Mouse (Mus musculus) neural tube, embryonic 12.5 days (tissue): Measurements from ENCODE around the gene Thsd4. TPM values are rescaled to one million over a fixed set of nuclear protein-coding genes. Genes with fewer than 3 reads are reported as not detected.

ENCODE experiments used
- ATAC-seq: fragments of 200-750 bp; cut with Nextera tagmentation; 2 replicates; pipeline ENCODE4 v1.8.0; 2017; ENCODE audit warnings: low read depth, mild to moderate bottlenecking, moderate TSS enrichment, moderate library complexity; ENCODE audit not compliant: low FRiP score
- H3K27ac ChIP-seq: fragments of 300-500 bp; sonication (generic); 2 replicates; pipeline ENCODE4 v1.5.1; 2016
- H3K27me3 ChIP-seq: fragments of 300-500 bp; sonication (generic); replicated peaks from 2 replicates; pipeline ENCODE4 v1.6.1; 2016; ENCODE audit warnings: mild to moderate bottlenecking
- H3K36me3 ChIP-seq: fragments of 300-500 bp; sonication (generic); 2 replicates; pipeline ENCODE4 v1.6.1; 2016; ENCODE audit warnings: mild to moderate bottlenecking
- H3K4me1 ChIP-seq: fragments of 300-500 bp; sonication (generic); 2 replicates; pipeline ENCODE4 v1.6.1; 2016
- H3K4me2 ChIP-seq: fragments of 300-500 bp; sonication (generic); replicated peaks from 2 replicates; pipeline ENCODE4 v1.6.1; 2016; ENCODE audit warnings: mild to moderate bottlenecking
- H3K4me3 ChIP-seq: fragments of 300-500 bp; sonication (generic); 2 replicates; pipeline ENCODE4 v1.5.1; 2016
- H3K9ac ChIP-seq: fragments of 300-500 bp; sonication (generic); 2 replicates; pipeline ENCODE4 v1.6.1; 2016; ENCODE audit warnings: mild to moderate bottlenecking
- H3K9me3 ChIP-seq: fragments of 300-500 bp; sonication (generic); 2 replicates; pipeline ENCODE4 v1.6.1; 2016; ENCODE audit warnings: mild to moderate bottlenecking
- WGBS: fragments of 180-500 bp; shearing (Covaris S2); methylation state at CpG from one replicate; pipeline ENCODE4 v1.1.7; 2016; 5-methylcytosine and 5-hydroxymethylcytosine counted together
- polyA plus RNA-seq: library from polyadenylated mRNA; unstranded; fragments of >200 nt; fragmentation: Nextera tagmentation; extraction: Ambion mirVana; gene quantifications from 2 replicates; pipeline ENCODE4 v1.2.1, GENCODE M21; 2016

Thsd4 gene
- polyA plus RNA-seq, 1 experiment from 2014 or later, result 10.9 TPM

- Histone ChIP-seq H3K9me3 (no peaks in the 10 kb centered on the region), H3K4me2 (no peak overlapping the region), H3K27ac (no peak overlapping the region), H3K36me3 (no peaks in the 10 kb centered on the region), H3K9ac (no peak overlapping the region), H3K4me1 (no peaks in the 10 kb centered on the region), H3K27me3 (no peaks in the 10 kb centered on the region), H3K4me3 (no peak overlapping the region)
- 67% methylated on average over 1 of the region's 1 CpGs for WGBS
- no peak for ATAC-seq
These were observed 427.6 kb downstream of the Thsd4 start for GRCm38 (mm10) chr9:60094211-60094610.

GRCm38 (mm10) chr9:60092428-60092827 is 429.4 kb downstream of the Thsd4 start:
- Histone ChIP-seq H3K27me3 (no peaks in the 10 kb centered on the region), H3K27ac (no peak overlapping the region), H3K4me1 (no peaks in the 10 kb centered on the region), H3K4me3 (no peak overlapping the region), H3K36me3 (no peaks in the 10 kb centered on the region), H3K4me2 (no peak overlapping the region), H3K9me3 (no peaks in the 10 kb centered on the region), H3K9ac (no peak overlapping the region)
- no peak for ATAC-seq
- WGBS, result 52% methylated on average over 5 of the region's 5 CpGs

- Histone ChIP-seq H3K27me3 (no peaks in the 10 kb centered on the region), H3K9me3 (no peaks in the 10 kb centered on the region), H3K27ac (no peak overlapping the region), H3K4me2 (no peak overlapping the region), H3K9ac (no peak overlapping the region), H3K36me3 (no peaks in the 10 kb centered on the region), H3K4me1 (no peaks in the 10 kb centered on the region), H3K4me3 (no peak overlapping the region)
- no peak for ATAC-seq
- WGBS, result 93% methylated on average over 4 of the region's 4 CpGs
These were observed 432.4 kb downstream of the Thsd4 start for GRCm38 (mm10) chr9:60089441-60089840.

- H3K27me3 ChIP-seq, result no peaks in the 10 kb centered on the region
- no peak overlapping the region for H3K9ac ChIP-seq
- no peak for ATAC-seq
- no peaks in the 10 kb centered on the region for H3K9me3 ChIP-seq
- no peaks in the 10 kb centered on the region for H3K36me3 ChIP-seq
- no peak overlapping the region for H3K27ac ChIP-seq
- peaks cover 2% of the 10 kb centered on the region; the same call in 1 of the 2 replicates for H3K4me1 ChIP-seq
- 48% methylated on average over 5 of the region's 5 CpGs for WGBS
- H3K4me3 ChIP-seq, result no peak overlapping the region
- H3K4me2 ChIP-seq, result no peak overlapping the region
These were observed 433.7 kb downstream of the Thsd4 start for GRCm38 (mm10) chr9:60088101-60088500.

- H3K9ac ChIP-seq, result no peak overlapping the region
- no peak overlapping the region for H3K4me3 ChIP-seq
- H3K4me1 ChIP-seq, result peaks cover 12% of the 10 kb centered on the region
- WGBS, result 13% methylated on average over 5 of the region's 5 CpGs
- H3K27ac ChIP-seq, result no peak overlapping the region
- no peak for ATAC-seq
- H3K9me3 ChIP-seq, result no peaks in the 10 kb centered on the region
- no peaks in the 10 kb centered on the region for H3K27me3 ChIP-seq
- 0 out of 2 replicates have a peak overlapping the region, but pooled peaks have one; percentile 12 for H3K4me2 ChIP-seq
- no peaks in the 10 kb centered on the region for H3K36me3 ChIP-seq
These were observed 439.7 kb downstream of the Thsd4 start for GRCm38 (mm10) chr9:60082107-60082581.

- 48% methylated on average over 1 of the region's 1 CpGs for WGBS
- Histone ChIP-seq H3K9ac (no peak overlapping the region), H3K27ac (no peak overlapping the region), H3K4me1 (peaks cover 14% of the 10 kb centered on the region), H3K9me3 (0 out of 2 replicates have a peak, but pooled peaks cover 4% of the 10 kb centered on the region), H3K4me3 (no peak overlapping the region), H3K36me3 (no peaks in the 10 kb centered on the region), H3K4me2 (no peak overlapping the region), H3K27me3 (no peaks in the 10 kb centered on the region)
- no peak for ATAC-seq
These were observed 444.1 kb downstream of the Thsd4 start for GRCm38 (mm10) chr9:60077761-60078160.

- Histone ChIP-seq H3K4me2 (no peak overlapping the region), H3K4me3 (no peak overlapping the region), H3K27ac (no peak overlapping the region), H3K36me3 (no peaks in the 10 kb centered on the region), H3K27me3 (no peaks in the 10 kb centered on the region), H3K9me3 (0 out of 2 replicates have a peak, but pooled peaks cover 4% of the 10 kb centered on the region), H3K9ac (no peak overlapping the region), H3K4me1 (peaks cover 18% of the 10 kb centered on the region)
- ATAC-seq, result no peak
- WGBS, result 32% methylated on average over 4 of the region's 4 CpGs
These were observed 445.4 kb downstream of the Thsd4 start for GRCm38 (mm10) chr9:60076396-60076795.

- peak; percentile 81 for ATAC-seq
These were observed 450.1 kb downstream of the Thsd4 start for GRCm38 (mm10) chr9:60071620-60072263.

GRCm38 (mm10) chr9:60067241-60067640 is 454.6 kb downstream of the Thsd4 start:
- Histone ChIP-seq H3K36me3 (no peaks in the 10 kb centered on the region), H3K9me3 (no peaks in the 10 kb centered on the region), H3K4me2 (no peak overlapping the region), H3K9ac (no peak overlapping the region), H3K4me3 (no peak overlapping the region), H3K27ac (no peak overlapping the region), H3K4me1 (peaks cover 8% of the 10 kb centered on the region), H3K27me3 (no peaks in the 10 kb centered on the region)
- 91% methylated on average over 8 of the region's 8 CpGs for WGBS
- no peak for ATAC-seq

More at GRCm38 (mm10) chr9:60071620-60072263, 450.1 kb downstream of the Thsd4 start:
- Histone ChIP-seq H3K9ac (no peak overlapping the region), H3K4me2 (no peak overlapping the region), H3K9me3 (0 out of 2 replicates have a peak, but pooled peaks cover 4% of the 10 kb centered on the region), H3K4me1 (peaks cover 18% of the 10 kb centered on the region), H3K4me3 (no peak overlapping the region), H3K27me3 (no peaks in the 10 kb centered on the region), H3K27ac (no peak overlapping the region), H3K36me3 (no peaks in the 10 kb centered on the region)
- 24% methylated on average over 5 of the region's 5 CpGs for WGBS

GRCm38 (mm10) chr9:60065184-60065583 is 456.7 kb downstream of the Thsd4 start:
- no peaks in the 10 kb centered on the region for H3K36me3 ChIP-seq
- H3K4me2 ChIP-seq, result no peak overlapping the region
- H3K9ac ChIP-seq, result no peak overlapping the region
- H3K27me3 ChIP-seq, result no peaks in the 10 kb centered on the region
- H3K9me3 ChIP-seq, result no peaks in the 10 kb centered on the region
- no peak overlapping the region for H3K4me3 ChIP-seq
- no peak overlapping the region for H3K27ac ChIP-seq
- WGBS, result 88% methylated on average over 4 of the region's 4 CpGs
- H3K4me1 ChIP-seq, result no peaks in the 10 kb centered on the region
- no peak for ATAC-seq

- Histone ChIP-seq H3K27ac (no peak overlapping the region), H3K4me2 (no peak overlapping the region), H3K4me3 (no peak overlapping the region), H3K9ac (no peak overlapping the region), H3K9me3 (no peaks in the 10 kb centered on the region), H3K27me3 (no peaks in the 10 kb centered on the region), H3K4me1 (no peaks in the 10 kb centered on the region), H3K36me3 (no peaks in the 10 kb centered on the region)
- ATAC-seq, result no peak
- WGBS, result 89% methylated on average over 4 of the region's 4 CpGs
These were observed 458.6 kb downstream of the Thsd4 start for GRCm38 (mm10) chr9:60063191-60063720.

- Histone ChIP-seq H3K9ac (no peak overlapping the region), H3K27me3 (no peaks in the 10 kb centered on the region), H3K27ac (no peak overlapping the region), H3K9me3 (no peaks in the 10 kb centered on the region; the same call in 1 of the 2 replicates), H3K4me3 (no peak overlapping the region), H3K4me2 (no peak overlapping the region), H3K36me3 (no peaks in the 10 kb centered on the region), H3K4me1 (no peaks in the 10 kb centered on the region)
- no peak for ATAC-seq
- 88% methylated on average over 5 of the region's 5 CpGs for WGBS
These were observed 465.7 kb downstream of the Thsd4 start for GRCm38 (mm10) chr9:60056131-60056530.

- H3K27me3 ChIP-seq, result no peaks in the 10 kb centered on the region
- no peak overlapping the region for H3K9ac ChIP-seq
- no peak for ATAC-seq
- H3K4me2 ChIP-seq, result no peak overlapping the region
- no peaks in the 10 kb centered on the region for H3K36me3 ChIP-seq
- H3K4me3 ChIP-seq, result no peak overlapping the region
- H3K27ac ChIP-seq, result no peak overlapping the region
- no peaks in the 10 kb centered on the region; the same call in 1 of the 2 replicates for H3K9me3 ChIP-seq
- 69% methylated on average over 5 of the region's 5 CpGs for WGBS
- H3K4me1 ChIP-seq, result no peaks in the 10 kb centered on the region
These were observed 466.9 kb downstream of the Thsd4 start for GRCm38 (mm10) chr9:60054951-60055350.
